Mouse (Mus musculus): ENCODE results near the gene Ulk2.
"Not testable (repeated sequence)": the region's sequence is repeated elsewhere in the genome, so short reads cannot be mapped to it uniquely, and the experiment has no call there.

The Ulk2 gene

DNA sequence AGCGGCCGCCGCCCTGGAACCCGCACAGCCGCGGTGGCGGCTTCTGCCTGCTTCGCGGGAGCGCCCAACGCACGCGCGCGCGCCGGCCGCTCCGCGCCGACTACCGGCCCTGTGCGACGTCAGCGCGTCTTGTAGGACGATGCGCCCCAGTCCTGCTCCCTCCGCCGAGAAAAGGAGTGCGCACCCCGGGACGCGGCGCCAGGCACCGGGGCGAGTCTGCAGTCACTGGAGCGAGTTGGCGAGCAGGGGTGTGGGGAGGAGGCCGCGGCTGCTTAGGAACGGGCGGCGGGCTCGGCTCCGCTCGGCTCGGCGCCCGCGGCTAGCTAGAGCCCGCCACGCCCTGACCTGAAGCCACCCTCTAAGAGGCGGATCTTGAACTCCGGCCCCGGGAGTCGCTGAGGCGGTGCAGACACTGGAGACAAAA lies at the start of gene Ulk2:
Gene Ulk2, minus strand, starts transcription at position 86 of the 424 bp plus-strand sequence.
- no peak for DNase-seq (ENCODE audit: extremely low spot score, low spot score)

DNA sequence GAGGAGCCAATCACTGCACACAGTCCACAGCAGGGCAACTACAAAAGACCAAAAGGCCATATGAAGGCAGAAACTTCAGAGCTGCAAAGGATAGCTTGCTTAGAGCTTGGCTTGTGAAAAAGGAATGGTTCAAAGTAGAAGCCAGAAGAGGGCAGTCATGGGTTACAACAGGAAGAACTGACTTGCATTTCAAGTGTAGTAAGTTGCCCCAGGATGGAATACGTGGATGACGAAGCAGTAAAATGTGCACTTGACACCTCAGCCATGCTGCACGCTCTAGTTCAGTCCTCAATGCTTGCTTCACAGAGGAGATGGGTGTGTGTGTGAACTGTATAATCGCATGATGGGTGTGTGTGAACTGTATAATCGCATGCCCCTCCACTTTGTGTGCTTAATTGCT lies 27.3 kb upstream of the Ulk2 start:
- DNase-seq (ENCODE audit: extremely low spot score, low spot score) = no peak

DNA sequence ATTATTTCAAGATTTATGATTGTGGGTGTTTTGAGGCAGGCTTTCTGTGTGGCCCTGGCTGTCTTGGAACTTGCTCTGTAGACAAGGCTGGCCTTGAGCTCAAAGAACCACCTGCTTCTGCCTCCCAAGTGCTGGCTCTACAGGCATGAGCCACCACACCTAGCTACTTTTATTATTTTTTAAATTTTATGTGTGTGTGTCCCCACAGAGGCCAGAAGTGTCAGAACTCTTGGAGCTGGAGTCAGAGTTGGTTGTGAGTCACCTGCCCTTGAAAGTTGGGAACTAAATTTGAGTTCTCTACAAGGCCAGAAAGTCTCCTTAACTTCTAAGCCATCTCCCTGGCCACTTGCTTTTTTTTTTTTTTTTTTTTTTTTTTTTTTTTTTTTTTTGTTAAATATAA lies 25.0 kb upstream of the Ulk2 start:
- DNase-seq (ENCODE audit: extremely low spot score, low spot score) = no peak

DNA sequence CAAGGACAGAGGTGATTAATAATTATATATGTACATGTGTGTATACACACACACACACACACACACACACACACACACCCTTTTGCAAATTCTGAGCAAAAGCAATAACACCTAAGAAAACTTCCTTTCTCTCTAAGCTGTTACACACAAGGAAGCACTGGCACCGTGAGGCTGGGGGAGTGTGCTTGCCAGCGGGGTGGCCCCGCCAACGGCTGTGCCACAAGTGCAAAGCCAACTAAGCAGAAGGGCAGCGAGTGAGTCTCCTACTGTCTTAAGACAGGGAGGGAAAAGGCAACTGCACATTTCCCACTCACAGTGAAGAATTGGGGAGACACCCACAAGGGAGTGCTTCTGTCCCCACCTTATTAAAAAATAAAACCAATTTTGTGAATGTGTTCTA lies 17.0 kb upstream of the Ulk2 start:
- DNase-seq (ENCODE audit: extremely low spot score, low spot score) = no peak

DNA sequence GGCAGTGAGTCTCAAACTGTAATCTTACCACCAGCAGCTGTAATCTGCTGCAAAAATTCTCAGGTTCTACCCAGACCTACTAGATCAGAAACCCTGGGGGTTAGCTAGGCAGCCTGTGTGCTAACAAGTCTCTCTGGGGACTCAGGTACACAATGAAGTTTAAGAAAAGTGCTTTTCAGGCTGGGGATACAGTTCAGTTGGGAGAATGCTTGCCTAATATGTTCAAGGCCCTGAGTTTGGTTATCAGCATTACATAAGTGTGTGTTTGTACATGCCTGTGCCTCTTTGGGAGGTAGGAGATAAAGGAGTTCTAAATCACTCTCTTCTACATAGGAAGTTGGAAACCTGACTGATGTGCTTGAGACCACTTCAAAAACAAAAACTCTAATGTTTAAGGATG lies 12.0 kb upstream of the Ulk2 start:
- no peak for DNase-seq (ENCODE audit: extremely low spot score, low spot score)

DNA sequence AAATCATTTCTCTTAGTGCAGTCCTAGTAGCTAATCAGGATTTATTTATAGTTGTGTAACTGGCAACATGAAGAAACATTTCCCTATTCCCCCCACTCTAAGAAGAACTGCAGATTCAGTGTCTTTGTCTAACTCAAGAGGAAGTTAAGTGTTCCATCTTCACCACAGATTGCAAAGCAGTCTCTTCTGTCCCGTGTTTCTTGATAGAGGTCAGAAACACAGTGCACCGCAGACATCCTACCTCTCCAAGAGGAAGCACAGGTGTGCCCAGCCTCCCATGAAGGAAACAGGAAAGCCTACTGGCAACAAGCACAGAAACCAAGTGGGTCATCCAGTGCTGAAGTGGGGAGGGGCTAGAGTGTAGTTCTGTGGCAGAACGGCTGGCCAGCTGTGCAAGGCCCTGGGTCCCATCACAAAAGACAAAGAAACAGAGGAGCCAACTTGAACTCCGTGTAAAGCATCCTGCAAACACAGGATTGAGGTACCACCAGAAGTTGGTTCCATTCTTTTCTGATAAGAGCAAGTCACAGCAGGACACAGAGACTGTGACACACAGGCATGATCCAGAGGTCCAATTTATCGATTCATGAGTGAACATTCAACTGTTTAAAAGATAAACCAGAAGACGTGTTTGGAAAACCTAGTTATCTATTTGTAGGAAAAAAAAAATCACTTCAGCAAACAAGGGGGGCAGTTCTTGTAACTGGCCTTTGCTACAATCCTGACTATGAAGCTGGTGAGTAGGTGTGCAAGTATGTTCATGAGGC lies 7.1 kb upstream of the Ulk2 start:
- no peak for DNase-seq (ENCODE audit: extremely low spot score, low spot score)

DNA sequence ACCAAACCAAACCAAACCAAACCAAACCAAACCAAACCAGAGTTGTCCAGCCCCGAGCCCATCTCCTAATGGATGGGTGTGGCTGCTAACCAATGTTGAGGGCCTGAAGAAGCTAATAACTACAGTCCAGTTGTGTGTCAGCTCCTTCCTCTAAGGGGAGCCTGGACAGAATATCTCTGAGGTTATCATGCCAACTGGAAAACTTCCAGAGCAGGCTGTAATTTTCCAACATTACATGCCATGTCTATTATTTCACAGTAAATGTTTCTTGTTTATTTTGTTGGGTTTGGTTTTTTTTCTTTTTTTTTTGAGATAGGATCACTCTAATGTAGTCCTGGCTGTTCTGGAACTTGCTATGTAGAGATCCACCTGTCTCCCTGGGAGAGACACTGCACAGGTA lies 4.4 kb upstream of the Ulk2 start:
- DNase-seq (ENCODE audit: extremely low spot score, low spot score) = no peak

DNA sequence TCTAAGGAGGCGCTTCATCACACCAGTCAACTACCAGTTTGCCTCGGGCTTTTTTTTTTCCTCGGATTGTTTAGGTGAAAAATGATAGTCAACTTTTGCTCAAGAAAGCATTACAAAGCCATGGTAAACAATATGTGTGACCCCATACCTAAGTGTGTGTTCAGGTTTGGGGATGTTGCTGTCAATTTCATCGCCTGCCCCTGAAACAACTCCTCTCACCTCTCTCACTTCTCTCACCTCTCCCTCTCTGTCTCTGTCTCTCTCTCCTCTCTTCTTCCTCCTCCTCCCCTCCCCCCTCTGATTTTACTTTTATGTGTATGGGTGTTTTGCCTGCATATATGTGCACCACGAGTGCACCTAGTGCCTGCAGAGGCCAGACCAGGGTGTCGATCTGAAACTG lies 666 bp upstream of the Ulk2 start:
- DNase-seq (ENCODE audit: extremely low spot score, low spot score) = no peak

DNA sequence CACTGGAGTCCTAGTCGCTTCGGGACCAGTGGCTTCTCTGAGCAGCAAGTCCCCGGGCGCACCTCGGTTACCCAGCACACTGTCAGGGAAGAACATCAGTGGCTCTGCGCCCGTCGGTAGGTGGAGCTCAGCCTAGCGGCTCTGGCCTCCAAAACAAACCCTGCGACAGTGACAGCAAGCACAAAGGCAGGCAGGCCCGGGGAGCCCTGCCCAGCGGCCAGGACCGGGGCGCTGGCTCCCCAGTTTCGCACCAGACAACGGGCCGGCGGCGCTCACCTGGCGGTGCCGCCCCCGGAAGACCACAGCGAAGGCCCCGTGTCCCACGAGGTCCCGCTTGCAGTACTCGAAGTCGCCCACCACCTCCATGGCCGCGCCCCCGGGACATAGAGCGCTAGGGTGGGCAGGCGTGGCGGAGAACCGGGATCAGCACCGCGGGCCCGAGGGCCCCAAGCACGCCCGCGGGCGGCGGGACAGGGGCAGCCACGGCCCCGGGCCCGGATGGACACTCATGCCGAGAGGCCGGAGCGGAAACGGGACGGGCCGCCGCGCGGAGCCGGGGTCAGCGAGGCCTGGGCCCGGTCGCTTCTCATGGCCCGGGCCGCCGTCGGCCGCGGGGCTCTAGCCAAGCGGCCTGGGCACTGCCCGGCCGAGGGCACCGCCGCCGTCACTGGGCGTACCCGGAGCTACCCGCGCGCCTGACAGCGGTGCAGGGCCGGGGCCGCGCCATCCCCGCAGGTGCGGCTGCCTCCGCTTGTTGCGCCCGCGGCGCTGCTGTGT lies 474 bp downstream of the Ulk2 start:
- peak; percentile 89 for DNase-seq (ENCODE audit: extremely low spot score, low spot score)

DNA sequence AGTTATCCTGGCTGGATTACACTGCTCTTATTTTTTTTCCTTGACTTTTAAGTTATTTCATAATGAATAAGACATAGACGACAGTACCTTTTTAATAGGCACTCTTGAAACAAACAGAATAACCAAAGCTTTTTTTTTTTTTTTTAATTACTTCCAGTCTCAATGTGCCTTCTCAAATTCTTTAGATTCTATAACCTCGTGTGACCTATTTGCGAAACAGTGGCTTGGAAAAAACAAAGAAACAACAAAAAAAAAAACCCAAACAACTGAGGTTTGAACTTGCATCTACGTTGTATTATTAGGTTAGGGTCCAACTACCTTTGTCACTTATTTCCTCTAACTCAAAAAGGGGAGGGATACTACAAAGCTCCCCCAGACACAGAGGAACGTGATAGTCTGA lies 1.2 kb downstream of the Ulk2 start:
- DNase-seq (ENCODE audit: extremely low spot score, low spot score) = no peak

DNA sequence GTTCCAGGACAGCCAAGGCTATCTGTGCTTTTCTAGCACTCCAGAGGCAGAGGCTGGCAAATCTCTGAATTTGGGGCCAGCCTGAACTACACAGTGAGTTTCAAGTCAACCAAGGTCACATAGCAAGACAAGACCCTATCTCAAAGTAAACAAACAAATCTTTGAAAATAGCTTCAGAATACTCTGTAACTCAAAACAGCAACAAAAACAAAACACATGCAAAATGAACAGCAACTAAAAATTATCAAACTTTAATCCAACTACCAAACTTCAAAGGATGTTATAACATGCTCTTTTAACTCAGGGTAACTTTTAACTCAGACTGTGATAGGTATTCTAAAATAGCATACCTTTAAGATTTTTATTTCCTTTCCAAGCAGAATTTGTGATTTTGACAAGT lies 2.0 kb downstream of the Ulk2 start:
- no peak for DNase-seq (ENCODE audit: extremely low spot score, low spot score)

DNA sequence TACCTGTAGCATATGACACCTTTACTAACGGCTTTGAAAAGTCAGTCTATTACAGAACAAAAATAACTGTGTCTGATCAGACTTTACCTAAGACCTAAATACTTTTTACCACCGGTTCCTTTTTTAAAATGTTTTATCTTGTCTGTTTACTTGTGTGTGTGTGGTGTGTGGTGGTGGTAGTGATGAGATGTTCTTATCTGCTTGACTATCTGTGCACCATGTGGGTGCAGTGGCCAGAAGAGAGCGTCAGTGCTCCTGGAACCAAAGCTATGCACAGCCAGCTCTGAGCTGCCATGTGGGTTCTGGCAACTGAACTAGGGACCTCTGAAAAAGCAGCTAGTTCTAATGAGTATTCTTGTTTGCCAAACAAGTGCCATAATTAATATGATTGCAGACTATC lies 3.7 kb downstream of the Ulk2 start:
- no peak for DNase-seq (ENCODE audit: extremely low spot score, low spot score)

DNA sequence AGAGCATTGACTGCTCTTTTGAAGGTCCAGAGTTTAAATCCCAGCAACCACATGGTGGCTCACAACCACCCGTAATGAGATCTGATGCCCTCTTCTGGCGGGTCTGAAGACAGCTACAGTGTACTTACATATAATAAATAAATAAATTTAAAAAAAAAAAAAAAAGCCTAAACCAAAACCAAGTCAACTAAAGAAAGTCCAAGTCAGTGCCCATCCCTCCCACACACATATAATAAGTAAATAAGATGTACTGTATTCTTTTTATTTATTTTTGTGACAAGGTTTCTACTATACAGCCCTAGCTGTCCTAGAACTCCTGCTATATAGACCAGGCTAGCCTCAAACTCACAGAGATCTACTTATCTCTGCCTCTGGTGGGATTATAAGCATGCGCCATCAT lies 14.2 kb downstream of the Ulk2 start:
- DNase-seq (ENCODE audit: extremely low spot score, low spot score) = not testable (repeated sequence)

DNA sequence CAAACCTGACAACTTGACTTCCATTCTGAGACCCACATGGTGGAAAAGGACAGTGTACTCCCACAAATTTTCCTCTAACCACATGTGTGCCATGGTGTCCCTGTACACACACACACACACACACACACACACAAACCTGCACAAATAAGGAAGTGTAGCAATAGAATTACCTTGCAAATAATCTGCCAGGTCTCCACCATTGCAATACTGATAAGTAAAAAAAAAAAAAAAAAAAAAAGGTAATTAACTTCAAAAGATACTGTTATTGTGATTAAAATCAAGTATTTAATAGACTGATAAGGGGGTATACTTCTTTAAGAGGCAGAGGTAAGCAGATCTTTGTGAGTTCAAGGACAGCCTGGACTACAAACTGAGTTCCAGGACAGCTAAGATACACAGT lies 14.9 kb downstream of the Ulk2 start:
- DNase-seq (ENCODE audit: extremely low spot score, low spot score) = no peak

DNA sequence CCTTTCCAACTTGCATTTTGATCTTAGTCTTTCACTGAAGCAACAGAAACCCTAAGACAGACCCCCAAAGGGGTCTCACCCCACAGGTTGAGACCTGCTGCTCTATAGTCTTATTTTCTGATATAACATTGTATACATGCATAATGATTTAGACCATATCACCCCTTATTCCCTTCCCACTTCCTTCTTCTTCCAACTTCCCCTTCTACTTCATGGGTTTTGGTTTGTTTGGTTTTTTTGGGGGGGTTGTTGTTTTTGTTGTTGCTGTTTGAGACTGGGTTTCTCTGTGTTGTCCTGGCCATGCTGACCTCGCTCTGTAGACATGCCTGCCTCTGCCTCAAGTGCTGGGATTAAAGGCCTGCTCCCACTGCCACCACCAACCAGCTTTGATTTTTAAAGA lies 15.7 kb downstream of the Ulk2 start:
- DNase-seq (ENCODE audit: extremely low spot score, low spot score) = no peak

DNA sequence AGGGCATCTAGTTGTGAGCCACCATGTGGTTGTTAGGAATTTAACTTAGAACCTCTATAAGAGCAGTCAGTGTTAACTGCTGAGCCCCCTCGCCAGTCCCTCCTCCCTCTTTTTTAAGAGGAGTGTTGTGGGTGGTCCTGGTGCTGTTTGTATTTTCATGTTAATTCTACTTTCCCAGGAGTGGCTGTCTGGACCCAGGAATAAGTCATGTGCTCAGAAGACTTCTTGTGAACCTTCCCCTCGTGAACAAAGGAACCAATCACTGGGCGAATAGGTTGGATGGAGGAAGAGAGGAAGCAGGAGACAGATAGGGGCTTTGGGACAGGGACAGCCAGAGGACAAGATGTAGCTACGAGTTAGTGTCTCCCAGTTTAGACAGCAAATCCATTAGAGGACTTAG lies 45.1 kb downstream of the Ulk2 start:
- peak; percentile 14 for DNase-seq (ENCODE audit: extremely low spot score, low spot score)

DNA sequence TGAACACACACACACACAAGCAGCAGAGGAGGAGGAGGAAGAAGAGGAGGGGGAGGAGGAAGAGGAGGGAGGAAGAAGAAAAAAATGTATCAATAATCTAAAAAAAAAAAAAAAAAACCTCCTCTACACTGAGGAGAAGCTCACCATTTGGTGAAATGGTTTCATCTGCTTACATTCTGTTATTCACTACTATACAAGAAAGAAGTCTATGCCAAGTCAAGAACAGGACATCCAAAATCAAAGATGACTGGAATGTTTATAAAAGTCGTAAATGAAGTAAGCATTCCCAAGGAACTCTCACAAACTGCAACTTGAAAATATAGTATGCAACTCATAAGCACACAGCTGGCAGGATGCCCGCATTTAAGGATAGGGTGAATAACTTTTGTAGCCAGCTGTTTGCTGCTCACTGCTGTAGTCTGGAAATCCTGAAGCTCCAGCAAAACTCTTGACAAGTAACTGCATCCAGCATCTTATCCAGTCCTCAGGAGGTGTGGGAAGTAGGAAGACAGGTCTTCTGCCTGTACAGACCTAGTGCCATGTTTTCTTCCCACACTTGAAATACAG lies 46.2 kb downstream of the Ulk2 start:
- no peak for DNase-seq (ENCODE audit: extremely low spot score, low spot score)

DNA sequence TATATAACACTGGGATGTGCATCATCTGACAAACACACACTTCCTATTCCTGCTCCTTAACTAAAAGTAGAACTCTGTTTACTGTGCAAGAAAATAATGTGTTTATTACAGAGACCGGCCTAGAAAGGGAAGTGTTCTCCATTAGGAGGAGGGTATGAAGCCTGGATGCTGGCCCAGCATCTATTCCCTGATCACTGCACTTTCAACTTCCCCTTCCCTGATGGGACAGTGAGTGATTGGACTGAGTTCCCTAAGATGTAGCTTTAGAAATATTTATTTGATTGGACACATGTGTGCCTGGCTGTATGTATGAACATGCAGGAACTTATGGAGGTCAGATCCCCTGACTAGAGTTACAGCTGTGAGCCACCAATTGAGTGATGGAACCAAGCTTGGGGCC lies 61.4 kb downstream of the Ulk2 start:
- DNase-seq (ENCODE audit: extremely low spot score, low spot score) = no peak

DNA sequence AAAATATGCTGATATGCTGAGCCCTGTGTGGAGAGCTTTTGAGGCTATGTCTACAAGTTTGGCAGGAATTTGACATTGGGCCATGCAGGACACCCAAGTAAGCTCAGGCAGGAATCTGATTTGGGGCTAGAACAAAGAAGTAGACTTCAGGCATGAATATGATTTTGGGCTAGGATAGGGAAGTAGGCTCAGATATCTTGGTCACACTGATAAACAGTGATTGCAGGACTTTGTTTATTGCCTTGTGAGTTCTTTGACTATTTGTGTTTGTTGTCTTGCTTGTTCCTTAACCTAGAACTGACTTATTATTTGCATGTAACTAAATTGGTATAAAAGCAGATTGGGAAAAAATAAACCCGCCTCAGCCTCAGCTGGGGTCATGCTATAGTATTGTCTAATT lies 66.3 kb downstream of the Ulk2 start:
- no peak for DNase-seq (ENCODE audit: extremely low spot score, low spot score)

DNA sequence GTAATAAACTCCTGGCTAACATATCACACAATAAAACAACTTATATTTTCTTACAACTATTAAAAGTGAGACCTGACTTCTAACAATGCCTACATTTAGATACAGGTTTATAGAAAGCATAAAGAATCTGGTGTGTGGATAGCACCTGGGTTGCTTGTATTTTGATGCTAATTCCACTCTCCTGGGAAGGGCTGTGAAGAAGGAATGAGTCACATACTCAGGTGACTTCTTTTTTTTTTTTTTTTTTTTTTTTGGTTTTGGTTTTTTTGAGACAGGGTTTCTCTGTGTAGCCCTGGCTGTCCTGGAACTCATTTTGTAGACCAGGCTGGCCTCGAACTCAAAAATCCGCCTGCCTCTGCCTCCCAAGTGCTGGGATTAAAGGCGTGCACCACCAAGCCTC lies 72.3 kb downstream of the Ulk2 start:
- DNase-seq (ENCODE audit: extremely low spot score, low spot score) = not testable (repeated sequence)

DNA sequence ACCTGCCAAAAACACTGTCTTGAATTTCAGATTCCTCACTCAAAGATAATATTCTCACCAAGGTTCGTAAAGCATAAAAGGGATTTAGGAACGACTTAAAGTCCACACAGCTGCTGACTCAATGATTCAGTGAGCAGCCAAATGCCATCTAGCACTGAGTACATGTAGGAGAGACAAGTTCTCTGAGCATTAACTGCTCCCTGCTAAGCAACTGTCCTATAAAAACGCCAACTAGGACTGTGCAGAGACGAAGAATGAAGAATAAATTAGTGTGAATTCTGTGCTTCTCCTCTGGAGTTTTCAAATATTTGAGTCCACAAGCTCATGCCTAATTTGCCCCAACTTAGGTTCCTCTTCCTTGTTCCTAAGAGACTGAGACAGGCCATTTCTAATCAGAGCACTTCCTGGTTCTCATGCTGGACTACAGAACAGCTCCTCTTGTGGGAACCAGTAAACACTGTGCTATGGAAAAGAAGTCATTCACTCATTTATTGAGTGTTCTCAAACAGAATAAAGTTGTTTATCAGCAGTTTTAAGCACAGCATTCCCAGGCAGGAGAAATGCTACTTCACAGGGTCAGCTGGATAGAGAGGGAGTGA lies 80.2 kb downstream of the Ulk2 start:
- DNase-seq (ENCODE audit: extremely low spot score, low spot score) = no peak
